Mouse (Mus musculus): ENCODE measurements at regions not wholly inside any gene's neighbourhood (a gene's known extent, or its start where the extent isn't known, plus 50 kb on each side); places are given as distances from the start of the nearest gene placed in this dataset.

- no peak for TF ChIP-seq GATA2 (IDR thresholded peaks at IDR 0.05; ENCODE audit: borderline replicate concordance, low read depth, low read length)
- TF ChIP-seq GATA1 (IDR thresholded peaks at IDR 0.05; ENCODE audit: borderline replicate concordance, low read length), result no peak
- TF ChIP-seq TAL1 (conservative IDR thresholded peaks at IDR 0.05; ENCODE audit: low read depth, low read length), result no peak
- no peak for TF ChIP-seq CTCF (IDR thresholded peaks at IDR 0.05; ENCODE audit: low read depth, low read length)
- no peak for TF ChIP-seq POLR2AphosphoS5 (IDR thresholded peaks at IDR 0.05; ENCODE audit: insufficient replicate concordance, low read depth, low read length)
- H3K36me3 ChIP-seq (replicated peaks), result no peaks in the 10 kb centered on the region
- 0 out of 2 replicates have a peak, but pooled peaks cover 2% of the 10 kb centered on the region for H3K9me3 ChIP-seq (replicated peaks)
These were observed 179.4 kb upstream of the Ctso start for GRCm38 (mm10) chr3:81752955-81753354.

GRCm38 (mm10) chr3:81760383-81760782 lies 172.0 kb upstream of the Ctso start:
- ATAC-seq (ENCODE audit: extremely low read depth, insufficient number of reproducible peaks, low FRiP score, poor library complexity, severe bottlenecking) (no peak), DNase-seq (ENCODE audit: low spot score) (no peak)
- no peaks in the 10 kb centered on the region for H3K9me3 ChIP-seq (replicated peaks)
- H3K27me3 ChIP-seq (ENCODE audit: insufficient read depth, low read length), result no peaks in the 10 kb centered on the region
- TF ChIP-seq GATA1 (IDR thresholded peaks at IDR 0.05; ENCODE audit: borderline replicate concordance, low read length) (no peak), TAL1 (conservative IDR thresholded peaks at IDR 0.05; ENCODE audit: low read depth, low read length) (no peak), GATA2 (IDR thresholded peaks at IDR 0.05; ENCODE audit: borderline replicate concordance, low read depth, low read length) (no peak), CTCF (IDR thresholded peaks at IDR 0.05; ENCODE audit: low read depth, low read length) (no peak), POLR2AphosphoS5 (IDR thresholded peaks at IDR 0.05; ENCODE audit: insufficient replicate concordance, low read depth, low read length) (no peak)
- no peaks in the 10 kb centered on the region for H3K4me1 ChIP-seq (ENCODE audit: insufficient read depth, low read depth, low read length)
- no peaks in the 10 kb centered on the region for H3K36me3 ChIP-seq (replicated peaks)
- H3K4me3 ChIP-seq (ENCODE audit: low read depth, low read length), result no peak overlapping the region

More at GRCm38 (mm10) chr3:81752955-81753354, 179.4 kb upstream of the Ctso start:
- no peak for DNase-seq (ENCODE audit: low spot score)
- Histone ChIP-seq H3K27me3 (ENCODE audit: insufficient read depth, low read length) (no peaks in the 10 kb centered on the region), H3K4me3 (ENCODE audit: low read depth, low read length) (no peak overlapping the region), H3K4me1 (ENCODE audit: insufficient read depth, low read depth, low read length) (no peaks in the 10 kb centered on the region)
- no peak for ATAC-seq (ENCODE audit: extremely low read depth, insufficient number of reproducible peaks, low FRiP score, poor library complexity, severe bottlenecking)

GRCm38 (mm10) chr3:81760914-81761313 lies 171.5 kb upstream of the Ctso start:
- no peak overlapping the region for H3K4me3 ChIP-seq (ENCODE audit: low read depth, low read length)
- DNase-seq (ENCODE audit: low spot score) (no peak), ATAC-seq (ENCODE audit: extremely low read depth, insufficient number of reproducible peaks, low FRiP score, poor library complexity, severe bottlenecking) (no peak)
- H3K4me1 ChIP-seq (ENCODE audit: insufficient read depth, low read depth, low read length), result no peaks in the 10 kb centered on the region
- no peak for TF ChIP-seq GATA2 (IDR thresholded peaks at IDR 0.05; ENCODE audit: borderline replicate concordance, low read depth, low read length)
- TF ChIP-seq GATA1 (IDR thresholded peaks at IDR 0.05; ENCODE audit: borderline replicate concordance, low read length), result no peak
- no peak for TF ChIP-seq POLR2AphosphoS5 (IDR thresholded peaks at IDR 0.05; ENCODE audit: insufficient replicate concordance, low read depth, low read length)
- TF ChIP-seq TAL1 (conservative IDR thresholded peaks at IDR 0.05; ENCODE audit: low read depth, low read length), result no peak
- TF ChIP-seq CTCF (IDR thresholded peaks at IDR 0.05; ENCODE audit: low read depth, low read length), result no peak
- H3K9me3 ChIP-seq (replicated peaks), result no peaks in the 10 kb centered on the region
- H3K27me3 ChIP-seq (ENCODE audit: insufficient read depth, low read length), result no peaks in the 10 kb centered on the region
- no peaks in the 10 kb centered on the region for H3K36me3 ChIP-seq (replicated peaks)

- peaks cover 3% of the 10 kb centered on the region; the same call in 1 of the 2 replicates for H3K9me3 ChIP-seq (replicated peaks)
- H3K4me1 ChIP-seq (ENCODE audit: insufficient read depth, low read depth, low read length), result no peaks in the 10 kb centered on the region
- no peak for DNase-seq (ENCODE audit: low spot score)
- TF ChIP-seq GATA2 (IDR thresholded peaks at IDR 0.05; ENCODE audit: borderline replicate concordance, low read depth, low read length), result no peak
- no peak for TF ChIP-seq POLR2AphosphoS5 (IDR thresholded peaks at IDR 0.05; ENCODE audit: insufficient replicate concordance, low read depth, low read length)
- no peak for TF ChIP-seq CTCF (IDR thresholded peaks at IDR 0.05; ENCODE audit: low read depth, low read length)
- TF ChIP-seq GATA1 (IDR thresholded peaks at IDR 0.05; ENCODE audit: borderline replicate concordance, low read length), result no peak
- no peak for TF ChIP-seq TAL1 (conservative IDR thresholded peaks at IDR 0.05; ENCODE audit: low read depth, low read length)
- no peak for ATAC-seq (ENCODE audit: extremely low read depth, insufficient number of reproducible peaks, low FRiP score, poor library complexity, severe bottlenecking)
- H3K27me3 ChIP-seq (ENCODE audit: insufficient read depth, low read length), result no peaks in the 10 kb centered on the region
- no peaks in the 10 kb centered on the region for H3K36me3 ChIP-seq (replicated peaks)
- H3K4me3 ChIP-seq (ENCODE audit: low read depth, low read length), result no peak overlapping the region
These were observed 160.6 kb upstream of the Ctso start for GRCm38 (mm10) chr3:81771812-81772211.

GRCm38 (mm10) chr3:81773012-81773411 lies 159.4 kb upstream of the Ctso start:
- ATAC-seq (ENCODE audit: extremely low read depth, insufficient number of reproducible peaks, low FRiP score, poor library complexity, severe bottlenecking) (no peak), DNase-seq (ENCODE audit: low spot score) (no peak)
- Histone ChIP-seq H3K4me3 (ENCODE audit: low read depth, low read length) (no peak overlapping the region), H3K36me3 (replicated peaks) (no peaks in the 10 kb centered on the region), H3K27me3 (ENCODE audit: insufficient read depth, low read length) (no peaks in the 10 kb centered on the region), H3K9me3 (replicated peaks) (peaks cover 3% of the 10 kb centered on the region; the same call in 1 of the 2 replicates), H3K4me1 (ENCODE audit: insufficient read depth, low read depth, low read length) (no peaks in the 10 kb centered on the region)
- TF ChIP-seq GATA1 (IDR thresholded peaks at IDR 0.05; ENCODE audit: borderline replicate concordance, low read length), result no peak
- no peak for TF ChIP-seq POLR2AphosphoS5 (IDR thresholded peaks at IDR 0.05; ENCODE audit: insufficient replicate concordance, low read depth, low read length)
- no peak for TF ChIP-seq CTCF (IDR thresholded peaks at IDR 0.05; ENCODE audit: low read depth, low read length)
- no peak for TF ChIP-seq GATA2 (IDR thresholded peaks at IDR 0.05; ENCODE audit: borderline replicate concordance, low read depth, low read length)
- TF ChIP-seq TAL1 (conservative IDR thresholded peaks at IDR 0.05; ENCODE audit: low read depth, low read length), result no peak

GRCm38 (mm10) chr3:81782081-81782480 lies 150.3 kb upstream of the Ctso start:
- H3K36me3 ChIP-seq (replicated peaks), result no peaks in the 10 kb centered on the region
- H3K27me3 ChIP-seq (ENCODE audit: insufficient read depth, low read length), result no peaks in the 10 kb centered on the region
- ATAC-seq (ENCODE audit: extremely low read depth, insufficient number of reproducible peaks, low FRiP score, poor library complexity, severe bottlenecking) (no peak), DNase-seq (ENCODE audit: low spot score) (no peak)
- H3K4me1 ChIP-seq (ENCODE audit: insufficient read depth, low read depth, low read length), result no peaks in the 10 kb centered on the region
- no peak overlapping the region for H3K4me3 ChIP-seq (ENCODE audit: low read depth, low read length)
- no peak for TF ChIP-seq CTCF (IDR thresholded peaks at IDR 0.05; ENCODE audit: low read depth, low read length)
- TF ChIP-seq GATA1 (IDR thresholded peaks at IDR 0.05; ENCODE audit: borderline replicate concordance, low read length), result no peak
- no peak for TF ChIP-seq GATA2 (IDR thresholded peaks at IDR 0.05; ENCODE audit: borderline replicate concordance, low read depth, low read length)
- no peak for TF ChIP-seq TAL1 (conservative IDR thresholded peaks at IDR 0.05; ENCODE audit: low read depth, low read length)
- TF ChIP-seq POLR2AphosphoS5 (IDR thresholded peaks at IDR 0.05; ENCODE audit: insufficient replicate concordance, low read depth, low read length), result no peak
- no peaks in the 10 kb centered on the region for H3K9me3 ChIP-seq (replicated peaks)
